Mouse (Mus musculus): ENCODE data around the gene Arhgap17. TPM values are rescaled to one million over a fixed set of nuclear protein-coding genes. Genes with fewer than 3 reads are reported as not detected.

The Arhgap17 gene
- polyA plus RNA-seq, 1 experiment from 2014 or later: 6.8 TPM

- Histone ChIP-seq H3K4me3 (ENCODE audit: low read depth, low read length) (no peak overlapping the region), H3K9me3 (ENCODE audit: low read length) (no peaks in the 10 kb centered on the region), H3K9ac (replicated peaks) (no peak overlapping the region), H3K4me2 (ENCODE audit: low read depth, low read length) (no peak overlapping the region), H3K27ac (ENCODE audit: low read depth) (no peak overlapping the region), H3K27me3 (ENCODE audit: insufficient read depth, low read length) (no peaks in the 10 kb centered on the region), H3K36me3 (replicated peaks; ENCODE audit: insufficient read depth, low read length) (peaks cover 44% of the 10 kb centered on the region), H3K4me1 (ENCODE audit: insufficient read depth) (no peaks in the 10 kb centered on the region)
- no peak for ATAC-seq
- 74% methylated on average over 4 of the region's 4 CpGs for WGBS (ENCODE audit: insufficient replicate concordance)
- TF ChIP-seq EP300 (IDR thresholded peaks at IDR 0.05; ENCODE audit: low read depth) (no peak), CTCF (IDR thresholded peaks at IDR 0.05; ENCODE audit: low read depth) (no peak)
- no peak for DNase-seq
These were observed 42.8 kb downstream of the Arhgap17 start for GRCm38 (mm10) chr7:123326901-123327300.

- H3K27ac ChIP-seq (ENCODE audit: low read depth): no peak overlapping the region
- no peaks in the 10 kb centered on the region for H3K4me1 ChIP-seq (ENCODE audit: insufficient read depth)
- no peak overlapping the region for H3K4me2 ChIP-seq (ENCODE audit: low read depth, low read length)
- 85% methylated on average over 5 of the region's 5 CpGs for WGBS (ENCODE audit: insufficient replicate concordance)
- ATAC-seq: no peak
- TF ChIP-seq EP300 (IDR thresholded peaks at IDR 0.05; ENCODE audit: low read depth) (no peak), CTCF (IDR thresholded peaks at IDR 0.05; ENCODE audit: low read depth) (no peak)
- no peak for DNase-seq
- H3K36me3 ChIP-seq (replicated peaks; ENCODE audit: insufficient read depth, low read length): peaks cover 52% of the 10 kb centered on the region
- no peak overlapping the region for H3K9ac ChIP-seq (replicated peaks)
- H3K27me3 ChIP-seq (ENCODE audit: insufficient read depth, low read length): no peaks in the 10 kb centered on the region
- no peak overlapping the region for H3K4me3 ChIP-seq (ENCODE audit: low read depth, low read length)
- no peaks in the 10 kb centered on the region for H3K9me3 ChIP-seq (ENCODE audit: low read length)
These were observed 43.7 kb downstream of the Arhgap17 start for GRCm38 (mm10) chr7:123326062-123326461.

- Histone ChIP-seq H3K4me2 (ENCODE audit: low read depth, low read length) (no peak overlapping the region), H3K9ac (replicated peaks) (no peak overlapping the region), H3K9me3 (ENCODE audit: low read length) (no peaks in the 10 kb centered on the region), H3K27ac (ENCODE audit: low read depth) (no peak overlapping the region), H3K36me3 (replicated peaks; ENCODE audit: insufficient read depth, low read length) (peaks cover 68% of the 10 kb centered on the region), H3K4me3 (ENCODE audit: low read depth, low read length) (no peak overlapping the region), H3K4me1 (ENCODE audit: insufficient read depth) (no peaks in the 10 kb centered on the region), H3K27me3 (ENCODE audit: insufficient read depth, low read length) (no peaks in the 10 kb centered on the region)
- 89% methylated on average over 1 of the region's 1 CpGs for WGBS (ENCODE audit: insufficient replicate concordance)
- DNase-seq (no peak), ATAC-seq (no peak)
- no peak for TF ChIP-seq EP300 (IDR thresholded peaks at IDR 0.05; ENCODE audit: low read depth)
- no peak for TF ChIP-seq CTCF (IDR thresholded peaks at IDR 0.05; ENCODE audit: low read depth)
These were observed 45.6 kb downstream of the Arhgap17 start for GRCm38 (mm10) chr7:123324105-123324504.

GRCm38 (mm10) chr7:123323388-123323787, 46.3 kb downstream of the Arhgap17 start:
- no peaks in the 10 kb centered on the region for H3K27me3 ChIP-seq (ENCODE audit: insufficient read depth, low read length)
- ATAC-seq: no peak
- H3K4me3 ChIP-seq (ENCODE audit: low read depth, low read length): no peak overlapping the region
- WGBS (ENCODE audit: insufficient replicate concordance): 77% methylated on average over 2 of the region's 2 CpGs
- no peaks in the 10 kb centered on the region for H3K9me3 ChIP-seq (ENCODE audit: low read length)
- no peak for DNase-seq
- no peak overlapping the region for H3K27ac ChIP-seq (ENCODE audit: low read depth)
- H3K4me2 ChIP-seq (ENCODE audit: low read depth, low read length): no peak overlapping the region
- no peak for TF ChIP-seq CTCF (IDR thresholded peaks at IDR 0.05; ENCODE audit: low read depth)
- TF ChIP-seq EP300 (IDR thresholded peaks at IDR 0.05; ENCODE audit: low read depth): no peak
- H3K9ac ChIP-seq (replicated peaks): no peak overlapping the region
- H3K36me3 ChIP-seq (replicated peaks; ENCODE audit: insufficient read depth, low read length): peaks cover 75% of the 10 kb centered on the region
- no peaks in the 10 kb centered on the region for H3K4me1 ChIP-seq (ENCODE audit: insufficient read depth)

DNA sequence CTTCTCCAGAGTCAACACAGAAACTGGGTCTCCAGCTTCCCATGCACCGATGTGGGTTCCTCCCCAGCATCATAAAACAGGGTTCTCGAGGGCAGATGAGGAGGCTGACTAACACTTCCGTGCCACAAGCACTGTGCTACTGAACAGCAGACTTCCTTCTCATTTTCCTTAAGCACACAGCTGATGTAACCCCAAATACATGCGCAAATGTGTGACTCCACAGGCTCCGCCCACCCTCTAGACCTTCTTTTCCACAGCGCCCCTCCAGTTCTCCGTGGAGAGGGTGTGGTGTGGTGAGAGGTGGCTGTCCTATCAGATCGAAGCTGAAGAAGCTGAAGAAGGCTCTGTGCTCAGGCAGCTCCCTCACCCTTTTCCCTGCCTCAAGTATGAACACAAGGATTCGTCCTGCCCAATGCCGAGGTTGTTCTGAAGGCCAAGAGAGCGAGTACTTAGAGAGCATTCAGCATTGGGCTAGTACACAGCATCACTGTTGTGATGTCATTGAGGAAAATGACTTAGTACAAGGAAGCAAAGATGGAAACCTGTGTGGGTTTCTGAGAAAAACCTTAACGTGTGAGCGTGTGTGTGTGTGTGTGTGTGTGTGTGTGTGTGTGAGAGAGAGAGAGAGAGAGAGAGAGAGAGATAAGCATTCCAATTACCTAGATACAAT, 47.1 kb downstream of the Arhgap17 start:
- Histone ChIP-seq H3K9ac (replicated peaks) (no peak overlapping the region), H3K36me3 (replicated peaks; ENCODE audit: insufficient read depth, low read length) (peaks cover 76% of the 10 kb centered on the region), H3K27me3 (ENCODE audit: insufficient read depth, low read length) (no peaks in the 10 kb centered on the region), H3K27ac (ENCODE audit: low read depth) (no peak overlapping the region), H3K9me3 (ENCODE audit: low read length) (no peaks in the 10 kb centered on the region), H3K4me2 (ENCODE audit: low read depth, low read length) (no peak overlapping the region), H3K4me3 (ENCODE audit: low read depth, low read length) (no peak overlapping the region), H3K4me1 (ENCODE audit: insufficient read depth) (no peaks in the 10 kb centered on the region)
- ATAC-seq (peak; percentile 58), DNase-seq (peak; percentile 33)
- WGBS (ENCODE audit: insufficient replicate concordance): 45% methylated on average over 13 of the region's 13 CpGs
- TF ChIP-seq CTCF (IDR thresholded peaks at IDR 0.05; ENCODE audit: low read depth) (no peak), EP300 (IDR thresholded peaks at IDR 0.05; ENCODE audit: low read depth) (no peak)

GRCm38 (mm10) chr7:123312738-123313137, 57.0 kb downstream of the Arhgap17 start:
- WGBS (ENCODE audit: insufficient replicate concordance): 82% methylated on average over 3 of the region's 3 CpGs
- DNase-seq (no peak), ATAC-seq (no peak)
- H3K27ac ChIP-seq (ENCODE audit: low read depth): no peak overlapping the region
- no peak overlapping the region for H3K4me3 ChIP-seq (ENCODE audit: low read depth, low read length)
- no peak overlapping the region for H3K4me2 ChIP-seq (ENCODE audit: low read depth, low read length)
- peaks cover 54% of the 10 kb centered on the region for H3K36me3 ChIP-seq (replicated peaks; ENCODE audit: insufficient read depth, low read length)
- TF ChIP-seq EP300 (IDR thresholded peaks at IDR 0.05; ENCODE audit: low read depth) (no peak), CTCF (IDR thresholded peaks at IDR 0.05; ENCODE audit: low read depth) (no peak)
- H3K27me3 ChIP-seq (ENCODE audit: insufficient read depth, low read length): no peaks in the 10 kb centered on the region
- H3K9ac ChIP-seq (replicated peaks): no peak overlapping the region
- H3K4me1 ChIP-seq (ENCODE audit: insufficient read depth): no peaks in the 10 kb centered on the region
- H3K9me3 ChIP-seq (ENCODE audit: low read length): no peaks in the 10 kb centered on the region

Measured in liver, postnatal 0 days (tissue).